In genomic region chr12:76368790-76369205, GRCm38 (mm10) we compare ENCODE assay signal across 8 mouse cellular contexts. TPM values are rescaled to one million over a fixed set of nuclear protein-coding genes. Genes with fewer than 3 reads are reported as not detected.
DNase-seq lines count a peak whose midpoint lies in the region; ATAC-seq and TF ChIP-seq lines count a peak whose summit lies in the region.

No protein-coding gene starts in this region.

- H3K36me3 ChIP-seq in testis, adult 2 months (ENCODE audit: control insufficient read depth, insufficient read depth, low read length) = no peaks in the 10 kb centered on the region; the same call in 1 of the 2 replicates
- H3K36me3 ChIP-seq in midbrain, embryonic 15.5 days (replicated peaks) = no peaks in the 10 kb centered on the region

- TF ChIP-seq CTCF in testis, adult 2 months (IDR thresholded peaks at IDR 0.05; ENCODE audit: control insufficient read depth, insufficient read depth, insufficient replicate concordance, low read depth, low read length) = no peak

- H3K9me3 ChIP-seq in midbrain, embryonic 15.5 days = no peaks in the 10 kb centered on the region

- peak overlapping the region; percentile 89 for H3K4me3 ChIP-seq in testis, adult 2 months (ENCODE audit: control insufficient read depth, low read depth, low read length)
- peak overlapping the region; percentile 64 for H3K4me3 ChIP-seq in midbrain, embryonic 15.5 days

- no peak for TF ChIP-seq POLR2A in testis, adult 2 months (IDR thresholded peaks at IDR 0.05; ENCODE audit: control insufficient read depth, low read depth, low read length)

- WGBS in midbrain, embryonic 15.5 days = under 1% methylated on average over 26 of the region's 26 CpGs

- H3K27ac ChIP-seq in testis, adult 2 months (ENCODE audit: control insufficient read depth, insufficient read depth, low read depth, low read length) = peak overlapping the region; percentile 89
- peak overlapping the region; percentile 96 for H3K27ac ChIP-seq in midbrain, embryonic 15.5 days

- peak; percentile 0; the same call in 1 of the 2 replicates for ATAC-seq in frontal cortex, adult (ENCODE audit: low TSS enrichment)
- ATAC-seq in erythroblast, adult 5-6 weeks (replicated peaks; ENCODE audit: low FRiP score, poor library complexity, severe bottlenecking) = 0 out of 2 replicates have a peak, but pooled peaks have one; percentile 28
- ATAC-seq in midbrain, embryonic 15.5 days (replicated peaks) = peak; percentile 58

- DNase-seq in frontal cortex, postnatal 10 days (ENCODE audit: low spot score in 2 of 2) = no peak
- no peak for DNase-seq in testis, postnatal 14 days (ENCODE audit: low spot score)
- DNase-seq in kidney, postnatal 4 days = peak; percentile 65 to 77
- DNase-seq in retina, embryonic 14.5 days (ENCODE audit: low spot score) = no peak

- peak overlapping the region; percentile 97 for H3K9ac ChIP-seq in midbrain, embryonic 15.5 days

- H3K4me2 ChIP-seq in midbrain, embryonic 15.5 days = peak overlapping the region; percentile 95

- H3K27me3 ChIP-seq in testis, adult 2 months (ENCODE audit: control insufficient read depth, insufficient read depth, low read length) = no peaks in the 10 kb centered on the region
- H3K27me3 ChIP-seq in midbrain, embryonic 15.5 days (replicated peaks) = no peaks in the 10 kb centered on the region

- peaks cover 11% of the 10 kb centered on the region for H3K4me1 ChIP-seq in testis, adult 2 months (ENCODE audit: control insufficient read depth, insufficient read depth, low read length)
- peaks cover 37% of the 10 kb centered on the region for H3K4me1 ChIP-seq in midbrain, embryonic 15.5 days

RNA-seq across cellular contexts. Expression of gene Zbtb25, which starts 0.6 kb away (rescaled TPM):
- polyA plus RNA-seq in testis, adult 2 months (2012; rRNA removed) = 15.7 and 15.8 TPM in 2 replicates
- total RNA-seq in erythroblast, adult 5-6 weeks (2015; ENCODE audit: low replicate concordance) = 6.1 and 19.2 TPM in 2 replicates
- 1.3 and 4.6 TPM in 2 replicates for total RNA-seq in erythroblast, adult 5-6 weeks (2017; ENCODE audit: low replicate concordance)
- polyA plus RNA-seq in midbrain, embryonic 15.5 days (2015; fragmentation: Nextera tagmentation; extraction: Ambion mirVana) = 14.6 and 15.1 TPM in 2 replicates

RNA-seq across cellular contexts. Expression of gene Zbtb1, which starts 1.3 kb away (rescaled TPM):
- polyA plus RNA-seq in testis, adult 2 months (2012; rRNA removed) = 0.30 and 0.34 TPM in 2 replicates
- total RNA-seq in erythroblast, adult 5-6 weeks (2015; ENCODE audit: low replicate concordance) = 4.6 and 4.8 TPM in 2 replicates
- 4.0 and 5.6 TPM in 2 replicates for total RNA-seq in erythroblast, adult 5-6 weeks (2017; ENCODE audit: low replicate concordance)
- polyA plus RNA-seq in midbrain, embryonic 15.5 days (2015; fragmentation: Nextera tagmentation; extraction: Ambion mirVana) = 3.4 and 3.5 TPM in 2 replicates

RNA-seq across cellular contexts. Expression of gene Hspa2, which starts 35.2 kb away (rescaled TPM):
- polyA plus RNA-seq in testis, adult 2 months (2012; rRNA removed) = 758 and 855 TPM in 2 replicates
- 0.42 and 4.4 TPM in 2 replicates for total RNA-seq in erythroblast, adult 5-6 weeks (2015; ENCODE audit: low replicate concordance)
- 0.68 and 1.8 TPM in 2 replicates for total RNA-seq in erythroblast, adult 5-6 weeks (2017; ENCODE audit: low replicate concordance)
- polyA plus RNA-seq in midbrain, embryonic 15.5 days (2015; fragmentation: Nextera tagmentation; extraction: Ambion mirVana) = 5.5 and 5.6 TPM in 2 replicates

RNA-seq across cellular contexts. Expression of gene Akap5, which starts 44.1 kb away (rescaled TPM):
- polyA plus RNA-seq in testis, adult 2 months (2012; rRNA removed) = 0.16 TPM in 2 replicates
- total RNA-seq in erythroblast, adult 5-6 weeks (2015; ENCODE audit: low replicate concordance) = 0.38 TPM in 1 of 2 replicates, not detected in the other
- total RNA-seq in erythroblast, adult 5-6 weeks (2017; ENCODE audit: low replicate concordance) = 0.28 TPM in 1 of 2 replicates, not detected in the other
- polyA plus RNA-seq in midbrain, embryonic 15.5 days (2015; fragmentation: Nextera tagmentation; extraction: Ambion mirVana) = 9.8 and 10.3 TPM in 2 replicates

RNA-seq across cellular contexts. Expression of gene Ppp1r36, which starts 48.5 kb away (rescaled TPM):
- 70.7 and 80.4 TPM in 2 replicates for polyA plus RNA-seq in testis, adult 2 months (2012; rRNA removed)
- not detected in 2 replicates for total RNA-seq in erythroblast, adult 5-6 weeks (2015; ENCODE audit: low replicate concordance)
- not detected in 2 replicates for total RNA-seq in erythroblast, adult 5-6 weeks (2017; ENCODE audit: low replicate concordance)
- polyA plus RNA-seq in midbrain, embryonic 15.5 days (2015; fragmentation: Nextera tagmentation; extraction: Ambion mirVana) = 0.73 and 1.0 TPM in 2 replicates

Comparison
In these comparisons a context has a peak if more than half of its experiments do, and no peak if none do; other contexts are left out.
1. ATAC-seq: peak in every context shown above with its lines; median percentile 58 in midbrain, embryonic 15.5 days; 28 in erythroblast, adult 5-6 weeks; 0 in frontal cortex, adult.
2. DNase-seq: peak in kidney, postnatal 4 days (2 of 2); none in frontal cortex, postnatal 10 days (0 of 2), testis, postnatal 14 days (single experiment) and retina, embryonic 14.5 days (single experiment).
3. RNA of gene Hspa2, which starts 35.2 kb away (polyA plus RNA-seq): 758 to 855 TPM in testis, adult 2 months; 5.5 to 5.6 TPM in midbrain, embryonic 15.5 days; every median in the first group is over 100 times any median in the second.